Mouse (Mus musculus) testis, postnatal 10 days (tissue): Measurements from ENCODE around the gene Jph2.

ENCODE experiments used
- DNase-seq: peaks from one replicate; pipeline ENCODE4 v3.0.0; 2021; ENCODE audit warnings: low spot score

The Jph2 gene

GRCm38 (mm10) chr2:163303037-163303436 is 94.8 kb downstream of the Jph2 start:
- DNase-seq = no peak

- DNase-seq = no peak
Observed at GRCm38 (mm10) chr2:163301641-163302040, 96.2 kb downstream of the Jph2 start.

- no peak for DNase-seq
Observed at GRCm38 (mm10) chr2:163300069-163301060, 97.4 kb downstream of the Jph2 start.

GRCm38 (mm10) chr2:163296999-163297630 is 100.7 kb downstream of the Jph2 start:
- DNase-seq = no peak

GRCm38 (mm10) chr2:163288881-163289379 is 108.9 kb downstream of the Jph2 start:
- DNase-seq = no peak
